Mouse (Mus musculus) cerebellum, adult 8-10 months (tissue): Measurements from ENCODE around the gene Cobl.

ENCODE experiments used
- DNase-seq: peaks from one replicate; pipeline ENCODE4 v3.0.0; 2022

The Cobl gene

DNA sequence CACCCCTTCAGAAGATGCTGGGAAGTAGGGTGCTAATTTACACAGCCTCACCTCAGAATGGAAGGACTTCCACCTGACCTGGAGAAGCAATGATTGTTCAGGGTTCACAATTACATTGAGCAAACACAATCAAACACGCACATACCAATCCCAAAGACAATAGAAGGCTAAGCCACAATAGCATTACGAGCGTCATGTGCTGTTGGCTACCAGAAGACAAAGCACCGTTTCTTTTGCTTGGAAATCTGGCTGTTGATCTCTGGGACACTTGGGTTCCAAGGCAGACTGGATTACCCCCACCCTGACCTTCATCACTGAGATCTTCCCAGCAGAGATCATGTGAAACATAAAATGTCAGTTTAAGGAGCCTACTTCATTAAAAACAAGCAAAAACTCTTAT lies 21.1 kb downstream of the Cobl start:
- DNase-seq = no peak

DNA sequence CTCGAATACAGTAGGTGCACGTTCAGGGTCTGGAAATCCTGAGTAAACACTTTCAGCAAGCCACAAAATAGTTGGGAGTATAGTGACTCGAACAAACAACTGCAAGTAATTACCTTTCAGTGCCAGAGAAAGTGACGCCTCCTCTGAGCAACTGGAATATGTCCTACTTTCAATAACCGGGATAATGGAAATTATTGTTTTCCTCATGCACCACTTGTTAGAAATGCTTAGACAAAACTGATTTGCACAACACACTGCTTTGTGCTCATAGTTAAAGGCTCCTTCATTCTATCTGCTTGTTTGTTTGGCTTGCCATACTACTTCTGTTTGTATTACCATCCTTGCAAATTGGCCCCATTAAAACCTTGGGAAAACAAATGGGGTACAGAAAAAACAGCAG lies 21.6 kb downstream of the Cobl start:
- DNase-seq = no peak

- DNase-seq = no peak
These were observed 22.5 kb downstream of the Cobl start for GRCm38 (mm10) chr11:12442283-12442682.

- no peak for DNase-seq
These were observed 28.9 kb downstream of the Cobl start for GRCm38 (mm10) chr11:12435905-12436304.

DNA sequence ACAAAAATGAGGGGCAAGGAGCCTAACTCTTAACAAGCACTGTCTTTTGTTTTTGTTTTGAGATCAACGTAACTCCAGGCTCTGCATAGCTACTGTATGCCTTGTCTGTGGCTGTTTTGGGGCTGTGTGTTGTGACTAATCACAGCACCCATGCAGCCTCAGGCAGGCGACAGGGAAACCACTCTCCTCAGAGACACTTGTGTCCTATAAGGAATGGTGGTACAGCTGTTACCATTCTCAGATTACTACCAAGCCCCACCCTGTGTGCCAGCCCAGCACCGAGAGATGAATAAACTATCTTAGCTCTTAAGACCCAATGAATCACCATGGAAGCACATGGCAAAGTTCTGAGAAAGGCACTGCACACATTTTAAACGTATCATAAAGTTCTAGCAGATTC lies 29.7 kb downstream of the Cobl start:
- no peak for DNase-seq

- no peak for DNase-seq
These were observed 30.2 kb downstream of the Cobl start for GRCm38 (mm10) chr11:12434597-12434996.

GRCm38 (mm10) chr11:12431911-12432310 lies 32.8 kb downstream of the Cobl start:
- DNase-seq = no peak

DNA sequence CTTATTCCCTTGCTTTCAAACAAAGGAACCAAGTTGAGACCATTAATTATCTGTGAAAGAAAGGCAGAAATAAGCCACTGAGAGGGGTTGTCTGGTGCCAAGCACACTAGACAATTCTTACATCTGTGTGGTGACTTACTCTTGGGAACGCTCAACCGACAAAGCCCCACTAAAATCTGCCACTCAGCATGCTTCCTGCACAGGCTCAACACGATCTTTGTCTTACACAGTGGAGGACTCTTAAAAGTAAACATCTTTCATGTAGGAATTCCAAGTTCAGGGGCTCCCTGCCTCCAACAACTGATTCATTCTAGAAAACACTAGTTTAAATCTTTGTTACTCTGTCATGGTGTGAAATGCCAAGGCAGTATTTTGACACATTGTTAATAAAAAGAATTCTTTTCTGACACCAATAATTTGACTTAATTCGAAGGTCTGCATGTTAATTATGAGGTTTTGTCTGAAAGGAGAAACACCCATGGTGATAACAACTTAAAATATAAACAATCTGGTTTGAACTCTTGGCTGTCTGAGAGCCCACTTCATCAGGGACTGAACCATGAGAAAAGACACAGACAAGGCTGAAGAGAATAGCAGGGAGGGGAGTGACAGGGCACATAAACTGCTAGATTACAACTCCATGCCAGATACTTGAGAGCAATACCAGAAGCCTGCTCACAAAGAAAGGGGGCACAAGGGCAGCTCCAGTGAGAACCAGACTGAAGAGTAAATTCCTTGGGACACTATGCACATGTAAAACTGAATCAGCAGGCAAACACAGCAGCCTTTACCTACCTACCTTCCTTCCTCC lies 34.3 kb downstream of the Cobl start:
- DNase-seq = no peak

DNA sequence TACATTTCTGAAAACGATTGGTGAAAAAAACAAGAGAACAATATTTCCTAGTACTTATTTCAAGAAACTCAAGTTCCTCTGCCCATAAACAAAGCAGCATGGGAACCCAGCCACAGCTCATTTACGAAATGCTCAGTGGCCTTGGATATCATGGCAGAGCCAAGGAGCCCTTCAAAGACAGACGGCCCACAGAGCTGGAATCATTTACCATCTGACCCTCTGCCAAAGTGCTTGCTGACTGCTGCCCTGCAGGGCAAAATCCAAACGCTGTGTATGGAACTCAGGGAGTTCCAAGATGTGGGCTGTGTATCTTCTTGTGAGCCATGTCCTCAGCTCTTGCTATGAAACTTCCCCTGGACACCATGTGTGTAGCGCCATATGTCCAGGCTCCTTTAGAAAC lies 38.0 kb downstream of the Cobl start:
- DNase-seq = no peak

- DNase-seq = no peak
These were observed 40.6 kb downstream of the Cobl start for GRCm38 (mm10) chr11:12424205-12424604.

DNA sequence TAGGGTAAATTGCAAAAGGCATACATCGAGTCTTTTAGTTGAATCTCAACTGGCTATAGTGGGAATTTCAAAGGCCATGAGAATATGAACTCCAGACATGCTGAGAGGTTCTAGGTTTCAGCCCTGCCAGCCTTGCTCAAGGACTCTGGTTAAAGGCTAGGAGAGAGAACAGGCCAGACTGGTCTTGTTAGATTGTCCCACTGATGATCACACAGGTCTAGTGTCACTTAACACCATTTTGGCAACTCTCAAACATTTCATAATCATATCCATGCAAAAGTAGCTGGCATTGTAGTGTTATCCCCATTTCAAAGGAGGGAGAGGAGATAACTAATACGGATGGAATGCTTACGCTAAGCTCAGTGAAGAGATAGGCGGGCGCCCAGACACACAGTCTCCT lies 43.6 kb downstream of the Cobl start:
- no peak for DNase-seq

DNA sequence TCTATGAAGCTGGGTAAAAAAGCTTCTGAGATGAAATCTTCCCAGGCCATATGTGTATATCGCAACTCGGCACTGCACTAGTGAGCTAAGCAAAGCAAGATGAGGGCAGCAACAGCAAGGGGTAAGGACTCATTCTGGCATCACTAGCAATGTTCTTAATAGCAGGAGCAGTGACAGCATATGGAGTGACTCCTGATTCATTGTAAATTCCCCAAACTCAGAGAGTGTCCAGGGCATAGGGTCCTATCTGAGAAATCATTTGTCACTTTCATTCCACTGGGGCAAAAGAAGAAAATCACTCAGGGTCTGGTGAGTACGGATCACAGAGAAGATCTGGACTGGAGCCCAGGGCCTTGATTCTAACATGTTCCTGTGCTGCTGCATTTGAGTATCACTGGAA lies 44.6 kb downstream of the Cobl start:
- DNase-seq = no peak

- no peak for DNase-seq
These were observed 47.9 kb downstream of the Cobl start for GRCm38 (mm10) chr11:12416899-12417298.

- no peak for DNase-seq
These were observed 49.4 kb downstream of the Cobl start for GRCm38 (mm10) chr11:12415329-12415728.

GRCm38 (mm10) chr11:12411950-12412349 lies 52.8 kb downstream of the Cobl start:
- DNase-seq = no peak

DNA sequence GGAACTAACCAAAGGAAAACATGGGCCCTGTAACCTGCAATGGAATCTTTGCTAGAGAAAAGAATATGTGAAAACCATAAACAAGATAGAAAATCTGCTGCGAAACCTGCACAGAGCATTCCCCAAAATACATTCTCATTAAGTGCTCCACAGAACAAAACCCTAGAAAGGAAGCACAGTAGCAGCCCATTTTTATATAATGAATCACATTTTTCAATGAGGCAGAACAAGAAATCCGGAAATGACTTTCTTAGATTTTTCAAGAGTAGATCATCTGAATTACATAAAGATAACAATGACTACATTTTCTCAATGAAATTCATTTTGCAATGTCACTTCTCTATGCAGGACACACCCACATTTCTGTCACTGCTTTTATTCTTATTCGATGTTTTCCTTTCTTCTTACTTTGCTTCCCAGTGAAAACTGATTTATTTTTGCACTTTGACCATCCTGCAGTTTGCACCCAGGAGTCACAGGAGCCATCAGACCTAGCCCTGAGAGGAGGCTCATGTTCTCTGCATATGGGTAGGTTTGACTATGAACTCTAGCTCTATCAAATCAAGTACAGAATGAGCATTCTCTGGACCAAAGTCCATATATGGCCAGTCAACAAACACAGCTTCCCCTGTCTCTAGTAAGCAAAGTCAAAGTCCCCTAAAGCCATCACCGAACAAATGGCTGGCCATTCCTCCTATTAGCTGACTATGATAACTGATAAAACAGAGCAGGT lies 53.5 kb downstream of the Cobl start:
- no peak for DNase-seq

- DNase-seq = no peak
These were observed 55.3 kb downstream of the Cobl start for GRCm38 (mm10) chr11:12409463-12409862.

DNA sequence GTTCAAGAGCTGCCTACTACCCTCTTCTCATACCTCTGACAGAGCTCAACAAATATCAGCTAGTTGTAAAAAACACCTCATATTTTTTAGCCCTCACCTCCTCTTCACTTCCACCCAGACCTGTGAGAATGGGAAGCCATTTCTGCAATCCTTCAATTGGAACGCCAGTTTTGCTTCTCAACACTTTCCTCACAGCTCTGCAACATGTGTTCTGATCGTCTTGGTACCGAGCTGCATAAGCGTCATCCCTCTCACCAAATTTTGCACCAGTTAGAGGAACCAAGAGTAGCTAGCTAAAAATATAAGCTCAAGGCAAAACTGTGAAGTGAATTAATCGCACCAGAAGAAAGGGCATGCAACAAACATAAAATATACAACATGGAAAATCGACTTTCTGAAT lies 56.9 kb downstream of the Cobl start:
- no peak for DNase-seq

DNA sequence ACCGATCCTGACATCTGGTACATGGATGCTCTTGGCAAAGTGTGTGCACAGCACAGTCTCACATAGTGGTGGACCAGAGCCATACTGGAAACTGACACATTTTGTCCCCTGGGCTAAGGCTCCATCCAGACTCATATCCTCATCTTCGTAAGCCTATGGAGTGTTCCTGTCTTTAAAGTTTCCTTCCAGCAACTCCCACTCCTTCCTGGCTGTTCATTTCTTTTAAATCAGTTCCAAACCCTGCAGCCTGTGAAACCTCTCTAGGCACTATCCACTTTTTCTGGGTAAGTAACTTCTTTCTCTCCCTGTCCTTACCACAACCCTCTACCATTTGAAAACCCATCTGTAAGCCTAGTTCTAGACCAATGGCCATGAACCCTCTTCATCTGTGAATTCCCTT lies 64.9 kb downstream of the Cobl start:
- no peak for DNase-seq

DNA sequence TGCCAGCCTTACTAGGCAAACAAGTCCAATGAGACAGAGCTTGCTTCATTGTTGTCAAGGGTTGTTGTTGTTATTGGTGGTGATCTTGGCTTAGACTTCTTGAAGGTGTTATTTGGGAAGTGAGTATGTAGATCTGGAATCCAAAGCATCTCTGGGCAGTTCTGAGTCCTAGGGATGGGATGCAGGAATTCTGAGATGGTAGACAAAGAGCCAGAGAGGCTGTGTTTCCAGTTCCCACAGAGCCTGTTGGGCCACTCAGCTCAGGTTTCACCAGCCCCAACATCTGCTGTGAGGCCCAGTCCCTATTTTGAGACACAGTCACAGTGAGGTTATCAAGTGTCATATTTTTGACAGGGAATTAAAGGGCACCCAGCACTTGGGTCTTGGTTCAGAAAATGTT lies 68.6 kb downstream of the Cobl start:
- DNase-seq = no peak

- no peak for DNase-seq
These were observed 70.1 kb downstream of the Cobl start for GRCm38 (mm10) chr11:12394701-12395100.

- DNase-seq = no peak
These were observed 70.6 kb downstream of the Cobl start for GRCm38 (mm10) chr11:12394151-12394550.

GRCm38 (mm10) chr11:12384826-12385225 lies 79.9 kb downstream of the Cobl start:
- no peak for DNase-seq

DNA sequence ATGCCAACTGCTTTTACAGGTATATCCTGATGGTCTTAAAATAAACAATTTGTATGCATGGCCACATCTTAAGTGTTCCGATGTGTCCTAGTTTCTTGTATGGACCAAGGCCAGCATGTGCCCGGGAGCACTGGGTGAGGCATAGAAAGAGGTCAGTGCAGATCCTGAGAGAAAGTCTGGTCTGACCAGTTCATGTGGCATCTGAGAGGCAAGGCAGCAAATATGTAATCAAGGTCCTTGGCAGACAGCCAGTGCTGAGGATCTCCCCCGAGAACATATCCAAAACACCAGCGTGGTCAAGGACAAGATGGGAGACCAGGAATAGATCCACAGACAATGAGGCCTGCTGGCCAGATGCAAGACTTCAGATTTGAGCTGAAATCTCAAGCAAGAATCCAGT lies 81.8 kb downstream of the Cobl start:
- no peak for DNase-seq

- DNase-seq = no peak
These were observed 83.7 kb downstream of the Cobl start for GRCm38 (mm10) chr11:12381096-12381495.
